Mouse (Mus musculus): ENCODE results near the gene Gm13119.
"Not testable (repeated sequence)": the region's sequence is repeated elsewhere in the genome, so short reads cannot be mapped to it uniquely, and the experiment has no call there.

Gene Gm13119

GRCm38 (mm10) chr4:144357642-144358041 lies at the start of gene Gm13119:
Gm13119 (plus strand) TSS chr4:144357942.
- DNase-seq, result not testable (repeated sequence)

- DNase-seq, result not testable (repeated sequence)
Measured at GRCm38 (mm10) chr4:144312666-144313460, 44.9 kb upstream of the Gm13119 start.

GRCm38 (mm10) chr4:144329949-144330348 lies 27.8 kb upstream of the Gm13119 start, which contains the start of gene Gm13128:
Gm13128 (plus strand) TSS chr4:144330249.
- DNase-seq, result not testable (repeated sequence)

GRCm38 (mm10) chr4:144335856-144336255 lies 21.9 kb upstream of the Gm13119 start:
- DNase-seq, result not testable (repeated sequence)

GRCm38 (mm10) chr4:144377911-144378310 lies 20.2 kb downstream of the Gm13119 start, which contains the start of gene Pramef20:
Pramef20 (minus strand) TSS chr4:144377933.
- no peak for DNase-seq

GRCm38 (mm10) chr4:144396316-144396715 lies 38.6 kb downstream of the Gm13119 start:
- DNase-seq, result no peak

- no peak for DNase-seq
Measured at GRCm38 (mm10) chr4:144402712-144403111, 45.0 kb downstream of the Gm13119 start.

GRCm38 (mm10) chr4:144404456-144405086 lies 46.8 kb downstream of the Gm13119 start:
- DNase-seq, result no peak

GRCm38 (mm10) chr4:144406261-144406660 lies 48.5 kb downstream of the Gm13119 start:
- no peak for DNase-seq

- no peak for DNase-seq
Measured at GRCm38 (mm10) chr4:144408290-144408689, 50.5 kb downstream of the Gm13119 start, which contains the start of gene Pramef12. Pramef12 (minus strand) TSS chr4:144408464.
